ENCODE assay signal across 10 mouse cellular contexts in genomic region chr4:128795596-128795995, GRCm38 (mm10). TPM values are rescaled to one million over a fixed set of nuclear protein-coding genes. Genes with fewer than 3 reads are reported as not detected.
DNase-seq lines count a peak whose midpoint lies in the region; ATAC-seq and TF ChIP-seq lines count a peak whose summit lies in the region.
"Had no signal": no experiment of that assay in that cellular context is flagged by ENCODE, and none has a peak within 500 bp of the region (broad histone marks: within the 10 kb centered on the region; RNA-seq: fewer than 3 reads in every experiment).

No protein-coding gene starts in this region.

- in situ Hi-C loops in CH12.LX (cut with MboI; ENCODE audit: low pct_ligation_motif_present, low pct_unique_long_range_greater_than_20kb, low sequenced_read_pairs): no loop called here

- no peak overlapping the region for H3K27ac ChIP-seq in heart, embryonic 11.5 days (ENCODE audit: low read depth, low read length)
- H3K27ac ChIP-seq in CH12.LX (ENCODE audit: insufficient read depth, low read depth): peak overlapping the region; percentile 51; the same call in 1 of the 2 replicates
- H3K27ac ChIP-seq in forebrain, embryonic 12.5 days: peak overlapping the region; percentile 70; the same call in 1 of the 2 replicates
- H3K27ac ChIP-seq in liver, embryonic 15.5 days (replicated peaks): no peak overlapping the region
- H3K27ac ChIP-seq: heart, embryonic 15.5 days; stomach, embryonic 15.5 days had no signal

- H3K4me3 ChIP-seq in heart, embryonic 11.5 days (ENCODE audit: low read depth, low read length): no peak overlapping the region
- no peak overlapping the region for H3K4me3 ChIP-seq in CH12.LX (replicated peaks in 1 of 3; ENCODE audit: low read depth in 2 of 3, low read length in 2 of 3, poor library complexity in 1 of 3)
- H3K4me3 ChIP-seq in forebrain, embryonic 12.5 days (replicated peaks): no peak overlapping the region
- no peak overlapping the region for H3K4me3 ChIP-seq in liver, embryonic 15.5 days (replicated peaks)
- H3K4me3 ChIP-seq: heart, embryonic 15.5 days; stomach, embryonic 15.5 days had no signal

- no peak for TF ChIP-seq EP300 in CH12.LX (IDR thresholded peaks at IDR 0.05; ENCODE audit: low read length)

- H3K4me1 ChIP-seq in heart, embryonic 11.5 days (ENCODE audit: control insufficient read depth, insufficient read depth, low read length): peaks cover 49% of the 10 kb centered on the region
- H3K4me1 ChIP-seq in CH12.LX (ENCODE audit: control insufficient read depth in 1 of 2, insufficient read depth in 2 of 2): peaks cover 49 to 86% of the 10 kb centered on the region in 2 experiments
- H3K4me1 ChIP-seq in forebrain, embryonic 12.5 days: peaks cover 56% of the 10 kb centered on the region
- H3K4me1 ChIP-seq in liver, embryonic 15.5 days (replicated peaks): peaks cover 46% of the 10 kb centered on the region

- dilution Hi-C loops in CH12.LX (cut with MboI; ENCODE audit: extremely low pct_ligation_motif_present, extremely low pct_unique_long_range_greater_than_20kb, low sequenced_read_pairs): no loop called here

- 0 out of 2 replicates have a peak overlapping the region, but pooled peaks have one; percentile 34 for H3K9ac ChIP-seq in heart, embryonic 11.5 days (ENCODE audit: low read depth, low read length)
- H3K9ac ChIP-seq in CH12.LX (ENCODE audit: insufficient read depth, low read depth): no peak overlapping the region
- no peak overlapping the region for H3K9ac ChIP-seq in forebrain, embryonic 12.5 days
- no peak overlapping the region for H3K9ac ChIP-seq in liver, embryonic 15.5 days
- H3K9ac ChIP-seq: heart, embryonic 15.5 days; stomach, embryonic 15.5 days had no signal

- no peak for TF ChIP-seq CTCF in CH12.LX (conservative IDR thresholded peaks at IDR 0.05 in 1 of 2, IDR thresholded peaks at IDR 0.05 in 1 of 2; ENCODE audit: low read depth in 2 of 2, low read length in 2 of 2)

- no peaks in the 10 kb centered on the region for H3K27me3 ChIP-seq in heart, embryonic 11.5 days (ENCODE audit: control insufficient read depth, insufficient read depth, low read length)
- no peaks in the 10 kb centered on the region for H3K27me3 ChIP-seq in CH12.LX (replicated peaks)
- no peaks in the 10 kb centered on the region for H3K27me3 ChIP-seq in forebrain, embryonic 12.5 days
- no peaks in the 10 kb centered on the region for H3K27me3 ChIP-seq in liver, embryonic 15.5 days
- H3K27me3 ChIP-seq: heart, embryonic 15.5 days; stomach, embryonic 15.5 days had no signal

- WGBS in heart, embryonic 11.5 days (ENCODE audit: insufficient replicate concordance): 4% methylated on average over 9 of the region's 9 CpGs
- WGBS in forebrain, embryonic 12.5 days: 3% methylated on average over 9 of the region's 9 CpGs
- 9% methylated on average over 9 of the region's 9 CpGs for WGBS in liver, embryonic 15.5 days (ENCODE audit: insufficient replicate concordance)

- DNase-seq in heart, adult 8-10 months (ENCODE audit: low spot score): no peak
- DNase-seq in CH12.LX (ENCODE audit: extremely low read depth) (peak; percentile 86), adipocyte (ENCODE audit: low spot score) (no peak)
- no peak for DNase-seq in urinary bladder, adult 2 months (ENCODE audit: low spot score)
- no peak for DNase-seq in layer of hippocampus, adult 8-10 months (ENCODE audit: low spot score in 2 of 2)

- no peaks in the 10 kb centered on the region for H3K36me3 ChIP-seq in heart, embryonic 11.5 days (ENCODE audit: control insufficient read depth, insufficient read depth, low read length)
- H3K36me3 ChIP-seq in CH12.LX (replicated peaks in 1 of 2; ENCODE audit: control insufficient read depth in 1 of 2, insufficient read depth in 1 of 2, low read length in 1 of 2): peaks cover 3 to 48% of the 10 kb centered on the region in 2 experiments
- peaks cover 25% of the 10 kb centered on the region for H3K36me3 ChIP-seq in forebrain, embryonic 12.5 days (replicated peaks)
- H3K36me3 ChIP-seq in liver, embryonic 15.5 days (replicated peaks): no peaks in the 10 kb centered on the region
- H3K36me3 ChIP-seq: heart, embryonic 15.5 days had no signal

- TF ChIP-seq POLR2A in CH12.LX (IDR thresholded peaks at IDR 0.05; ENCODE audit: low read depth, low read length): no peak

- no peaks in the 10 kb centered on the region for H3K9me3 ChIP-seq in heart, embryonic 11.5 days (replicated peaks; ENCODE audit: control insufficient read depth, low read length)
- no peaks in the 10 kb centered on the region for H3K9me3 ChIP-seq in CH12.LX (replicated peaks; ENCODE audit: low read length)
- H3K9me3 ChIP-seq in forebrain, embryonic 12.5 days: no peaks in the 10 kb centered on the region
- no peaks in the 10 kb centered on the region for H3K9me3 ChIP-seq in liver, embryonic 15.5 days (replicated peaks)
- H3K9me3 ChIP-seq: heart, embryonic 15.5 days; stomach, embryonic 15.5 days had no signal

- peak overlapping the region; percentile 41 for H3K4me2 ChIP-seq in heart, embryonic 11.5 days
- H3K4me2 ChIP-seq in CH12.LX (ENCODE audit: insufficient read depth, low read depth, poor library complexity, severe bottlenecking): peak overlapping the region; percentile 68; the same call in 1 of the 2 replicates
- H3K4me2 ChIP-seq in forebrain, embryonic 12.5 days: peak overlapping the region; percentile 30
- H3K4me2 ChIP-seq in liver, embryonic 15.5 days: peak overlapping the region; percentile 32
- H3K4me2 ChIP-seq: heart, embryonic 15.5 days; stomach, embryonic 15.5 days had no signal

- no peak for TF ChIP-seq RAD21 in CH12.LX (IDR thresholded peaks at IDR 0.05; ENCODE audit: low read depth, low read length)

- H3K79me2 ChIP-seq in CH12.LX (replicated peaks; ENCODE audit: control insufficient read depth, extremely low read depth, insufficient read depth, poor library complexity, severe bottlenecking): peaks cover 25% of the 10 kb centered on the region

- no peak for ATAC-seq in heart, embryonic 11.5 days (replicated peaks; ENCODE audit: insufficient number of reproducible peaks, low FRiP score, low TSS enrichment)
- peak; percentile 80 for ATAC-seq in forebrain, embryonic 12.5 days (ENCODE audit: low FRiP score)
- no peak for ATAC-seq in liver, embryonic 15.5 days (ENCODE audit: insufficient read depth)

TF ChIP-seq in CH12.LX, 34 proteins besides CTCF, POLR2A, EP300 and RAD21:
- TF ChIP-seq CHD1 (IDR thresholded peaks at IDR 0.05; ENCODE audit: low read depth, low read length) (no peak), SIN3A (IDR thresholded peaks at IDR 0.05; ENCODE audit: low read length) (no peak), E2F4 (IDR thresholded peaks at IDR 0.05; ENCODE audit: insufficient replicate concordance, low read depth, low read length) (no peak)

RNA-seq across cellular contexts. Expression of gene Zfp362, which starts 10.2 kb away (rescaled TPM):
- 21.0 and 21.3 TPM in 2 replicates for polyA plus RNA-seq in heart, embryonic 11.5 days (2014; fragmentation: Nextera tagmentation; extraction: Ambion mirVana)
- total RNA-seq in heart, adult 8-10 months (2022): 10 to 100 TPM; 10.1 to 13.3 (median 12.3) TPM
- total RNA-seq in CH12.LX (2012; rRNA removed): 16.1 and 17.8 TPM in 2 replicates
- total RNA-seq in CH12.LX (2014; rRNA removed): 9.7 and 9.9 TPM in 2 replicates
- 49.2 and 70.1 TPM in 2 replicates for polyA plus RNA-seq in CH12.LX (2012; ENCODE audit: insufficient read length, low read depth)
- 41.9 and 43.7 TPM in 2 replicates for polyA plus RNA-seq in forebrain, embryonic 12.5 days (2016; fragmentation: Nextera tagmentation; extraction: Ambion mirVana)
- 6.5 and 6.8 TPM in 2 replicates for polyA plus RNA-seq in liver, embryonic 15.5 days (2015; fragmentation: Nextera tagmentation; extraction: Ambion mirVana)
- 14.0 and 24.4 TPM in 2 replicates for polyA plus RNA-seq in urinary bladder, adult 2 months (2012; rRNA removed)
- total RNA-seq in layer of hippocampus, adult 8-10 months (2022): 10 to 100 TPM; 22.1 to 28.3 (median 25.5) TPM

RNA-seq across cellular contexts. Expression of gene A3galt2, which starts 40.4 kb away (rescaled TPM):
- polyA plus RNA-seq in heart, embryonic 11.5 days (2014; fragmentation: Nextera tagmentation; extraction: Ambion mirVana): 0.11 and 0.20 TPM in 2 replicates
- total RNA-seq in heart, adult 8-10 months (2022): under 1 TPM in 2 of 4 experiments, not detected in 2; 0.09 to 0.11 TPM
- total RNA-seq in CH12.LX (2012; rRNA removed) (0.04 TPM in 2 replicates), CH12.LX (2014; rRNA removed) (not detected in 2 replicates)
- polyA plus RNA-seq in CH12.LX (2012; ENCODE audit: insufficient read length, low read depth): 0.07 and 0.11 TPM in 2 replicates
- polyA plus RNA-seq in forebrain, embryonic 12.5 days (2016; fragmentation: Nextera tagmentation; extraction: Ambion mirVana): 0.38 and 0.57 TPM in 2 replicates
- not detected in 2 replicates for polyA plus RNA-seq in liver, embryonic 15.5 days (2015; fragmentation: Nextera tagmentation; extraction: Ambion mirVana)
- polyA plus RNA-seq in urinary bladder, adult 2 months (2012; rRNA removed): 0.28 and 0.33 TPM in 2 replicates
- total RNA-seq in layer of hippocampus, adult 8-10 months (2022): under 1 TPM; 0.13 to 0.53 (median 0.22) TPM
- polyA plus RNA-seq: heart, embryonic 15.5 days had no signal

Comparison
In these comparisons a context has a peak if more than half of its experiments do, and no peak if none do; other contexts are left out.
1. H3K27ac ChIP-seq: peak in CH12.LX (single experiment) and forebrain, embryonic 12.5 days (single experiment); none in heart, embryonic 11.5 days (single experiment) and liver, embryonic 15.5 days (single experiment).
2. Peak in every context shown above with its lines, with median percentiles within 50 percentile points of each other: H3K4me2 ChIP-seq.